Mouse (Mus musculus) megakaryocyte-erythroid progenitor cell, adult 5-6 weeks (primary cell): ENCODE results near the gene Scaper. TPM values are rescaled to one million over a fixed set of nuclear protein-coding genes. Genes with fewer than 3 reads are reported as not detected.
A peak's percentile ranks its signal among the peaks of the same experiment; 100 is the strongest.

ENCODE experiments used
- ATAC-seq: replicated peaks from 2 replicates; pipeline ENCODE4 v1.8.0; 2016; ENCODE audit warnings: mild to moderate bottlenecking, inconsistent platforms; ENCODE audit not compliant: severe bottlenecking, poor library complexity, low FRiP score, low TSS enrichment
- total RNA-seq, 2 experiments: library from RNA; stranded (forward) in 1 of 2; stranded (reverse) in 1 of 2; fragments of 200-1000, 215-1000 nt in 1 of 2; fragments of >200 nt in 1 of 2; fragmentation: Nextera tagmentation in 1 of 2; gene quantifications; 2 replicates each; pipeline ENCODE4 v1.2.3; 2014 to 2017

Gene Scaper
- total RNA-seq, 2 experiments from 2014 or later: 10.0 to 14.5 TPM

DNA sequence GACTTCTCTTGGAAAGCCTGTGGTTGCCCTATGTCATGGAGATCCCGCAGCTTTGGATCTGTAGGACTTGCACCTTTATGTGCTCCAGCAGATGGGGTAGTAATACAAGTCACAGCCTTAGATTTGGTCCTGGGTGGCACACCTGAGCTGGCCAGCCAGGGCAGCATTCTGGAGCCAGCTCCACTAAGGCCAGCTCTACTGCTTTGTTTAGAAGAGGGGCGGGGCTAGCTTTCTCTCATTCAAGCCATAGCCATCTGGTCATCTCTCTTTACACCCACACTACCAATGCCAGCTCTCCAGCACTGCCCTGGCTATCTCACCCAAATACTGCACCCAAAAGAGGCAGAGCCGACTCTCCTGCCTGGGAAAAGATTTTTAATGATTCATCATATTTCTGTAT lies 323.2 kb downstream of the Scaper start:
- ATAC-seq: no peak

DNA sequence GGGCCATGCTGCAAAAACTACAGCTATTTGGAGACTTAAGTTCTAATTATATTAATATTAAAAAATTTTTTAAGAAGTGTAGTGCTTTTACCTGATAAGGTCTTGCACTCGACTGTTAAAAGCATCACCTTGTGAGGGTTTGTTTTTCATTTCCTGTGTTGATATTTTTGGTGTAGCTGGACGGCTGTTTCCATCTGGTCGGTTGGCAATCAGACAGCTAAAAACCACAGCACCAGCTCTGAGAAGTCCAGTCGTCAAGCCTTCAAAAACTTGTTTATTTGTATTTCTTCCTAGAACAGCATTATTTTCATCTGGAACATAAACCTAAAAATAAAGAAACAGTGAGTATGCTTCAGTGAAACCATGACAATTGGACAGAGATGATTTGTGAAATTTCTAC lies 328.2 kb downstream of the Scaper start:
- ATAC-seq: no peak

DNA sequence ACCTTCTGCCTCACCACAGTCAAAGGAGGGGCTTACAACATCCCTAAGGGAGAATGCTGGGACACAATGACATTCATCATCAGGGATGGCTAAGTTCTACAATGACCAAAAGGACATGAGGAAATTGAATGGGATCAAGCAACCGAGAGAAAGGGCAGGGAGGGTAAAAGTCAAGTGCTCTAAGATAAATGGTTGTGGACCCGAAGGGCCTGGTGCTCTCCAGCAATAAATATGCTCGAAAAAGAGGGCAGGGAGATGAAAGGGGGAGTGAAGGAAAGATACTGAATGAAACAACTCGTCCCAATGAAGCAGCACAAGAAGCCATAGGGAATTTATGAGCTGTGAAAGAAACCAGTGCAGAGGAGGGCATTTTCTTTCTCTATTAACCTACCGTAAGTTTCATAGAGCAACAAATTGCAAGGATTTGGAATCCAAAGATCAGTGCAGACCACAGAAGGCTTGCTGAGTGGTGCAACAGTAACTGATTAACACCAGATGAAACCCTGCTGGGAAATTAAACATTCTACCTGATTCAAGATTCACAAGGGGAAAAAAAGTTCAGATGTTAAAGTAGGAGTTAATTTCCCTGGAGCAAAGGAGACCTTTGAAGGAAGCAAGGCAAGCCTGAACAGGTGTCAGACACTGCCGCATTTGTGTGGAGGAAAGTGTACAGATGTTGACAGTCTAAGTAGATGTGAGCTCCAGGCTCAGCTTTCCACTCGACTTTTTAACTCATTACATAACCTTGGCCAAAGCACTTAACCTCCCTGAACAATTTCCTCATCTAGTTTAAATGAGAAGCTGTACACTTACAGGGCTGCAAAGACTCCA lies 329.0 kb downstream of the Scaper start:
- no peak for ATAC-seq

DNA sequence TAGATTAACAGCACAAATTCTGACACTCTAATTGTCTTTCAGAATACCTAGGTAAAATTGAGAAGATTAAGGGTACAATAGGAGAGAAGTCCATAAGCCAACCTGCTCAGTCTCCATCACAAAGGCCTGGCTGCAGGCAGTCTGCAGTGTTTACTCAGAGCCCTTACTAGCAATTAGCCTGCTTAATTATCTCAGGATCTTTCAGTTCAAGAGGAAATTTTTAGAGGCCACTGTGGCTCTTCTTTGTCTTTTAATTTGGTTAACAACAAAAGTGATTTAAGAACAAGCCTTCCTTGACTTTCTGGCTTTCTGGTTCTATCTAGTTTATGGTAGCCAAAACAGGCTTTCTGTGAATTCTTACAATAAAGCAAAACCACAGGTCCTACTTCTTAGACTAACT lies 339.3 kb downstream of the Scaper start:
- no peak for ATAC-seq

DNA sequence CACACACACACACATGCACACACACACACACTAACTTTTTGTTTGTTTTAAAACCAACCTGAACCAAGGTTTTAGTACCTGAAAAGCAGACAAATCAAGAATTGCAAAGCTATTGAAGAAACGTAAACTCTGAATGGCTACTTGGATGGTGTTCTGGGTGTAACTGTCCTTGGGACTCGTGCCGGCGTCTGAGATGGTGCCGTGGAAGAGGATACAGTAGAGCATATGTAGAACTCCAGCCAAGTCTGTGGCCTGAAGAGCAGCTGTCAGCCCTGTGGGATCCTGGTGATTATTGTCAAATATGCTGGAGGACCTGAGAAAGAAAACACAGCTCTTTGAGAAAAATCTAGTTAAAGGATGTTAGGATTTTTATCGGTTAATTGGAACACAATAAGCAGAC lies 351.8 kb downstream of the Scaper start:
- no peak for ATAC-seq

DNA sequence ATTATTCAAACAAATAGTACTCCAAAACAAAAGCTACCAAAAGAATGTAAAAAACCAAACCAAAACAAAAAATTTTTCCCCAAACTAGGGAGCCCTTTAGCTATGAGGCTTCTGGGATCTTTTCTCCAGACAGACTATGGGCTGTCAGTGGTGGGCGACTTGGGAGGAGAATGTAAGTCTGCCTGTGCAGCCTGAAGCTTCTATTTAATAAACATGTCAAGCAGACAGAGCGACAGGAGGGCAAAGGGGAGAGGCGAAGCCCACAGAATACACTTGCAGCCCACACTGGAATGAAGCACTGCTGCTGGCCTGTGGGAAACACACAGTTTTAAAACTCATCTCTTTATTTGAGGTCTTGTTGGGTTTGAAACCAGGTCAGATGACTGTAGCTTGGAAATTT lies 356.5 kb downstream of the Scaper start:
- no peak for ATAC-seq

DNA sequence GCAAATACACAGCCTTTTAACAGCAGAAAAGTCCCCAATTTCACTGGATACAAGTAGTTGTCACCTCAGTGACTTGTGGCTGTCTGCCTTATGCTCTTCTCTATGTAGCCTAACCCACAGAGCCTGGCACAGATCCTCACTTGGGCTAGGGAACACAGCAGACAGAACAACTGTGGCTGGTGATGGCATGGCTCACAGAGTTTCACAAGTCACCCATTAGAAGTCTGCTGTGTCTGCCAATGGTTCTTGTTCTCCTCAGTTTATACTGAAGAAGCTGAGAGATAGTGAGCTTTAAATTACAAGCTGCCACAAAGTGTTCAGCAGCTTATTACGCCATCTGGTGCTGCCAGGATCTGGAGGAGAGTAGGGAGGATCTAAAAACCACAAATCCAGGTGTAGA lies 361.3 kb downstream of the Scaper start:
- ATAC-seq: no peak

DNA sequence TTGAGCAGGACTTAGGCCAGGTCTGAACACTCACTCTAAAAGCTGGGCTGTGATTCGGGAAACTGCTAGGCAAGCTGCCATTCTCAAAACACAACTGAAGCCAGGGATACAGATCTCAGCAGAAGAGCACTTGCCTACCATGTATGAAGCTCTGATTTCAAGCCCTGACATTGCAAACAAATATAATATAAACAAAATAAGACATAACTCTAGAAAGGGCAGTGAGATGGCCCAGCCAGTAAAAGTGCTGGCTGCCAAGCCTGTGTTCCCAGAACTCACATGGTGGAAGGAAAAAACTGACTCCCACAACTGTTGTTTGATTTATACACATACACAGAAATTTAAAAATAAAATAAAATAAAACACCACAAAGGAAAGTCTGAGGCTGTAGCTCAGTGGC lies 366.8 kb downstream of the Scaper start:
- ATAC-seq: no peak

DNA sequence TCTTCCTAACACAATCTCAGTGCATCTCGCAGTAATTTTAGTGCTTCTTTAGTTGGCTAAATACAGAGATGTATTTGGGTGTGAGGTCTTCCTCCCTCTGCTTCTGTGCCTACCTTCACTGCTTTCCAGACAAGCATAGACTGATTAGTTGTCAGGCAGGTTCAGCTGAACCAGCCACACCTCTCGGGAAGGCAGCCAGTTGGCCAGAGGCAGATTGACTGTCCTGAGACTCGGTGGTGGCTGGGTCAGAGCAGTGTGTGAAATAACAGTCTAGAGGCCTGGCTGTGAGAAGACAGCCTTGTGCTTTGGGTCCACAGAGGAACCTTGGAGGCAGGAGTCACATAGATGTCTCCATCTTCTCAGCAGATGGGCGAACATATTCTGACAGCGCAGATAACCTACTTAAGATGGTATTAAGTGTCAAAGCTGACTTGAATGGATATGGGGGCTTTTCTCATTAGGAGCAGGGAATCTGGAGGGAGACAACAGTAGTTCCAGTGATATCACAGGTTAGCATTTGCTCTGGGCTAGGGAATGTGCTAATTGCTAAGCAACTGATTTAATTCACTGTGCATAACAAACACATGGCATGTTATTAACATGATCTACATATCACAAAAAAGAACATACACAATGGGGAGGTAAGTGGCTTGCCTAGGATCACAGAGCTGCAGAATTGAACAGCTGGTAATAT lies 369.3 kb downstream of the Scaper start:
- no peak for ATAC-seq

DNA sequence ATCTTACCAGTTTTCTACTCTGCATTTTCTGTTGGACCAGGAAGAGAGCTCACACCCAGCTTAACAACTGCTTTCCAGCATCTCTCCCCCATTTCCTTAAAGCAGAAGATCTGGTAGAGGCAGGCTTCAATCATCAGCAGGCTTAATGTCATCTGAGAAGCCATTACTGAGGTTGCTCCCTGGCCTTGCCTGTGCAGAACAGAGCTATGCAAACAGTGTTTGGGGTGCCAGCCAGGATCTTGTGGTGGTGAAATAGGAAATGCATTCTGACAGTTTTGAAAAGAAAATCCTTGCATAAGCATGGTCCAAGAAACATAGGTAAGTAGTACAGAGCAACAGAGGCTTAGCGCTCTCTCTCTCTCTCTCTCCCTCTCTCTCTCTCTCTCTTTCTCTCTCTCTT lies 377.0 kb downstream of the Scaper start:
- no peak for ATAC-seq

DNA sequence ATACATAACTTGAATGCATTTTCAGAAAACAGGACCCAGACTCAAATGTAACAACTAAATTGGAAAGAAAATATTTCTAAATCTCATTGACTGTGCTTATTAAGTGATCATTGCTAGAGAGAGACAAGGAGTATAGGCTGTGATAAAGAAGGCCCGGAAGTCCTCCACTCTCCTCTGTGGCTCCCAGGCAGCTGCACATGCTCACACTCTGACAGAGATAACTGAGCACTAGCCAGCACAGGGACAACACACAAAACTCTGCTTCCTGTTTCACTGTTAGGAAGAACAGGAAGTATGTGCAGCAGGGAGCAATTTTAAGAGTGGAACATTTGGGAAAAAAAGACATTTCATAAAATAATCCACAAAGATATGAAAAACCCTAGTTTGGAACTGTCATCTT lies 382.9 kb downstream of the Scaper start:
- ATAC-seq: no peak

DNA sequence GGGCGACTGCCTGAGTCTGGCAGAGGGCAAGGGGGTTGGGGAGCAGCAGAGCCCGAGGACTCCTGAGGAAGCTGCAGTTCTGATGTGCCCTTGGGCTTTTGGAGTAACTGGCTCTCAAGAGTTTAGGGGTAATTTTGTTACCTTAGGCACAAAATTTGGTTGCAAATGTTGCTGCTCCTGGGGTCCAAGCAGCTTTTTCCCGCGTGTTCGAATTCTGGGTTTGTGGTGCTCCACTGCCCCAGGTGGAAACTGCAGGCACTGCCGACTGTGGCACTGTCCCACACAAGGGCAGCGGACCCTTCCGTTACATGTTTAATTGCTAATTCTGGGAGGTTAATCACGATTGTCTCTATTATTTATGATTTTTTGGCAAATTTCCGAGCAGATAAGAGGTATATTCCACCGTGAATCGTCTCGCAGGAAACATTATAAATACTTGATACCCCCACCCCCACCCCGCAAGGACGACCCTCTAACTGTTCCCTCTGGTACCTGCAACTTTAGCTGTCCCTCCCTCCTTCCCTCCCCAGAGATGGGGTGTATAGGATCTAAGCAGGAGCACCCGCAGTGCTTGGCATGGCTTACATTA lies 388.5 kb downstream of the Scaper start:
- no peak for ATAC-seq

DNA sequence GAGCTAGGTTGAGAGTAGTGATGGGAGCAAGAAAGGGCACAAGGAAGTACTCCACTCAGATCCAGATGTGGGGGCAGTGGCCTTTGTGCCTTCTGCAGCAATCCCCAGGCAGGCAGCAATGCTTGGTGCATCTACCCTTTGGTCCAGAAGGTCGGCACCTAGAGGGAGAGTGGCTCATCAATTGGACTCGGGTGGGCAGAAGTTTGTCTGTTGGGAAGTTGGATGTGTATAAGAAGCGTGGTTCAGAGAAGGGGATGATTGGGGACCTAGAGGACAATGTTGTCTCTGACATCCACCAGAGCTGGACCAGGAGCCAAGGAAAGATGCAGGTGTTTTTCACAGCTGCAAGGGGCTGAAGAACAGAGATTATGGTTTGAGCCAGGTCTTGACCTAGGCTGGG lies 389.0 kb downstream of the Scaper start:
- ATAC-seq: no peak

DNA sequence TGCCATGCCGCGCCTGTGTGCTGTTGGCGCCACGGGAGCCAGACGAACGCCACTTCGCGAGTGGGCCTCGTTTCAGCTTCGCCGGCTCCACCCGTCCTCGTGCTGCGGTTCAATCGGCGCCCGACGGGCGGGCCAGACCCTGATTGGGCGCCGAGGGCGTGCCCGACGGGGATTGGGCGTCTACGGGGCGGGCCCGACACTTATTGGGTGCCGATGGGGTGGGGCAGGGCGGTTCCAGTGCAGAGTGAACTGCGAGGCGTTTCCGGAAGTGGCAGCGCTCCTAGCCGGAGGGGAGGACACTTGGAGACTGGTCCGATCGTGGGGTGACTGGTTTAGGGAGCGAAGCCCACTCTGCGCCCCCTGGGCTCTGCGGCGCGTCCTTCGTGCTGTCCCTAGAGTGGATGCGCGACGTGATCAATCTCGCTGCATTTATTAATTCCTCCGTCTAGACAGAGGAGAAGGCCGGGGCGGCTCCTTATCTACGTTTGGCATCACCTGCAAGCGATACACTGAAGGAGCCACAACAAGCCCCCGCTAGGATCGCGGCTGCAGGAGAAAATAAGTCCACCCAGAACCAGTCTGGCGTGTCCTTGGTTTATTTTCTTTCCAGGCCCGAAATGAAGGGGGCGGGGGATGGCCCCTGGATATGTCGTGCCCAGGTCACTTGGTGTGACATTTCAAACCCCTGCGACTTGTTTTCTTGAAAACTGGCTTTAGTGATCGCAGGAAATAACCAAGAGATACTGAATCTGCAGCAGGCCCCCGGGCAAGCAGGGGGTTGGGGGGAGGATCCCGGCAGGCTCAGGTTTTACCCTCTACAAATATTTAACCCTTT lies 391.5 kb downstream of the Scaper start:
- peak; percentile 59; the same call in 1 of the 2 replicates for ATAC-seq

DNA sequence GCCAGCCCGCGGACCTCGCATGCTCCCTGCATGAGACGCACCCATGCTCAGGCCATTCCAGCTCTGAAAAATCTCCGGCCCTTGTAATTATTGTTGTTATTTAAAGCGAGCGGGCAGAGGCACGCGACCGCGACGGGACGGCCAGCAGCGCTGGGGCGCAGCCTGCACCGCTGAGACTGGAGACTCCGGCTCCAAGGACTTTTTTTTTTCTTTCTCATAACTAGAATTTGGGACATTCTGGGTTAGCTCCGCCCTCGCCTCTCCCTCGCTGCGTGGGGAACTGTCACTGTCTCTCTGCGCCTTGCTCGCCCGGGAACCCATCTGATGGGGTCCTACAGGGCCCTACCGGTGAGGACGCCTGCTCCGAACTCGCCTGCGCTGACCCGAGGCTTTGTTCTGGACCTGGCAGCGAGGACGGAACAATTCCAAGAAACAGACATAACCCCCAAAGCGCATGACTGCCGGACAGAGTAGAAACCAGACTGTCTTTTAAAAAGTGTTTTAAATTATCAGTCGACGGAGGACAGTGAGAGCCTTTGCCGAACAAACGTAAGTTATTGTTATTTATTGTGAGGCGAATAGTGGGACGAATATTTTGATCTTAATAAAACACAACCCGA lies 392.3 kb downstream of the Scaper start:
- no peak for ATAC-seq

DNA sequence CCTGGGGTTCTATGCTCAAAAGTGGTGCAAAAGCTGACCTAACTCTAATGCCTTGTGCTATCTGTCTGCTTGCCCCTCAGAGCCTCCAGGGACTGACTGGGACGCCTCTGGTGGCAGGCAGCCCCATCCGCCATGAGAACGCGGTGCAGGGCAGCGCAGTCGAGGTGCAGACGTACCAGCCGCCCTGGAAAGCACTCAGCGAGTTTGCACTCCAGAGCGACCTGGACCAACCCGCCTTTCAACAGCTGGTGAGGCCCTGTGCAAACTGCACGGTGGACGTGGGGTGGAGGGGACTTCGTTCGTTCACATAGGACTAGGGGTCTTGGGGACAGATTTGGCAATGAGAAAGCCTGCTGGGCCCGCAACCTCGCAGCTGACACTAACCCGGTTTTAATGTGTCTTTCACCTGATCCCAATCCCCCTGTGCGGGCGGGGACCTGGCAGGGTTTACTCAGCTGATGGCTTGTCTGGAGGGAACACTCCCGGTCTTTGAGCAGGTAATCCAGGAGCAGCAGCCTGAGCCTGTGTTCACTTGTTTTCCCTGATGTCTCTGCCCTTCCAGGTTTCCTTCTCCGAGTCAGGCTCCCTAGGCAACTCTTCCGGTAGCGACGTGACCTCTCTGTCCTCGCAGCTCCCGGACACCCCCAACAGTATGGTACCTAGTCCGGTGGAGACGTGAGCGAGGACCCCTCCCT lies 392.9 kb downstream of the Scaper start:
- no peak for ATAC-seq

DNA sequence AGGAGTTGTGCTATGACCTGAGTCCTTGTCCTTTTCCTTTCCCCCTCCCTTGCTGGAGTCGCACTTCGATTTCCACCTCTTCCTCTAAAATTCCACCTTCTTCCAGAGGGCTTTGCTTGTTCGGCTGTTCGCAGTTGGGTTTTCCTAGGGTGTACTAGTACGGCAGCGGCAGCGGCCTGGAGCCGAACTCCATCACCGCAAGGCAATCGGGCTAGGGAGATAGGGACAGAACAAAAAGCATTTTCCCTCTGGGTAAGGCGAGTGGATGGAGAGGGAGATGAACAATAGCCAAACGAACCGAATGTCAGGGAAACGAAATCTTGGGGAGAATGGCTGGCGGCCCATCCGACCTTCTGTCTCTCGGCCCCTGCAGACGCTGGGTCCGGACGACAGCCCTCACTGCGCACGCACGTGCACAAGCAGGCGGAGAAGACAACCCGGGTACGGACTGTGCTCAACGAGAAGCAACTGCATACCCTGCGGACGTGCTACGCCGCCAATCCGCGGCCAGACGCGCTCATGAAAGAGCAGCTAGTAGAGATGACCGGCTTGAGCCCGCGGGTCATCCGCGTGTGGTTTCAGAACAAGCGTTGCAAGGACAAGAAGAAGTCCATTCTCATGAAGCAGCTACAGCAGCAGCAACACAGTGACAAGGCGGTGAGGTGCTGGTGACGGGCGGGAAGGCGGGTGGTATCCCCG lies 394.1 kb downstream of the Scaper start:
- no peak for ATAC-seq

DNA sequence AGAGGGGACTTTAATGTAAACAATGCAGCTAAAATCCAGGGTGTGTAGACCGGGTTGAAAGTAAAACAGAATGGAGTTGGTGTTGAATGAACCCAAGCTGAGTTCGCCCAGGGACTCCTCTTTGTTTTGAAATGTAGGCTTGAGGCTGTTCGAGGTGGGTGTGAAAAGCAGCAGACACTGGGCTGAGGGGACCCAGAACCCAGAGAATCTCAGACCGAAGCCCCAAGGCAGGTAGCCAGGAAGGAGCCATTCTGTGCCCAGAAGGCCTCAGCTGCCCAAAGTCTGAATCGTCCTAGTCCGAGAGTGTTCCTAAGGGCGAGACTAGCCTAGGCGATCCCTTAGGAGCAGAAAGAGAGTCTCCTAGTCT lies 394.6 kb downstream of the Scaper start:
- no peak for ATAC-seq
